Mouse (Mus musculus) testis, adult 2 months (tissue): ENCODE results near the gene Trim46. TPM values are rescaled to one million over a fixed set of nuclear protein-coding genes. Genes with fewer than 3 reads are reported as not detected.

ENCODE experiments used
- H3K27ac ChIP-seq: fragments of 200-500 bp; 2 replicates; pipeline ENCODE4 v1.5.1; 2012; ENCODE audit warnings: low read depth, low read length; ENCODE audit not compliant: control insufficient read depth, insufficient read depth
- H3K27me3 ChIP-seq: fragments of 200-500 bp; 2 replicates; pipeline ENCODE4 v1.6.1; 2012; ENCODE audit warnings: mild to moderate bottlenecking, low read length, moderate library complexity; ENCODE audit not compliant: control insufficient read depth, insufficient read depth
- H3K36me3 ChIP-seq: fragments of 200-500 bp; 2 replicates; pipeline ENCODE4 v1.6.1; 2012; ENCODE audit warnings: mild to moderate bottlenecking, low read length; ENCODE audit not compliant: control insufficient read depth, insufficient read depth
- H3K4me1 ChIP-seq: fragments of 200-500 bp; 2 replicates; pipeline ENCODE4 v1.6.1; 2012; ENCODE audit warnings: low read length; ENCODE audit not compliant: control insufficient read depth, insufficient read depth
- H3K4me3 ChIP-seq: fragments of 200-500 bp; 2 replicates; pipeline ENCODE4 v1.5.1; 2012; ENCODE audit warnings: low read depth, mild to moderate bottlenecking, low read length, moderate library complexity, mixed read lengths; ENCODE audit not compliant: control insufficient read depth
- CTCF ChIP-seq: fragments of 200-500 bp; IDR thresholded peaks from 2 replicates; pipeline ENCODE4 v1.5.1; 2012; ENCODE audit warnings: low read depth, mild to moderate bottlenecking, inconsistent platforms, low read length, moderate library complexity; ENCODE audit not compliant: control insufficient read depth, insufficient read depth, insufficient replicate concordance
- POLR2A ChIP-seq: fragments of 200-500 bp; IDR thresholded peaks from 2 replicates; pipeline ENCODE4 v1.6.1; 2012; ENCODE audit warnings: low read depth, mild to moderate bottlenecking, inconsistent platforms, low read length, moderate library complexity; ENCODE audit not compliant: control insufficient read depth
- polyA plus RNA-seq: library from polyadenylated mRNA; depleted of rRNA; stranded (reverse); fragments of >200 nt; gene quantifications from 2 replicates; pipeline ENCODE4 v1.2.3, GENCODE M21; 2012

Trim46 gene
- polyA plus RNA-seq, 1 experiment, result 27.9 TPM

GRCm38 (mm10) chr3:89242331-89242895, 3.7 kb downstream of the Trim46 start:
- Histone ChIP-seq H3K4me3 (no peak overlapping the region), H3K27ac (no peak overlapping the region), H3K4me1 (peaks cover 21% of the 10 kb centered on the region), H3K36me3 (no peaks in the 10 kb centered on the region), H3K27me3 (no peaks in the 10 kb centered on the region; the same call in 1 of the 2 replicates)
- no peak for TF ChIP-seq POLR2A
- peak; percentile 68 for TF ChIP-seq CTCF

- H3K4me1 ChIP-seq, result peaks cover 3% of the 10 kb centered on the region; the same call in 1 of the 2 replicates
- no peak overlapping the region for H3K27ac ChIP-seq
- no peak overlapping the region for H3K4me3 ChIP-seq
- TF ChIP-seq CTCF, result no peak
- no peak for TF ChIP-seq POLR2A
- H3K36me3 ChIP-seq, result no peaks in the 10 kb centered on the region
- no peaks in the 10 kb centered on the region for H3K27me3 ChIP-seq
Observed at GRCm38 (mm10) chr3:89238494-89238893, 7.6 kb downstream of the Trim46 start.

GRCm38 (mm10) chr3:89237682-89238081, 8.4 kb downstream of the Trim46 start:
- H3K4me3 ChIP-seq, result no peak overlapping the region
- H3K27me3 ChIP-seq, result no peaks in the 10 kb centered on the region
- H3K27ac ChIP-seq, result no peak overlapping the region
- no peaks in the 10 kb centered on the region for H3K4me1 ChIP-seq
- no peak for TF ChIP-seq CTCF
- TF ChIP-seq POLR2A, result no peak
- no peaks in the 10 kb centered on the region for H3K36me3 ChIP-seq

GRCm38 (mm10) chr3:89236516-89236915, 9.6 kb downstream of the Trim46 start:
- Histone ChIP-seq H3K27me3 (no peaks in the 10 kb centered on the region), H3K4me1 (no peaks in the 10 kb centered on the region), H3K27ac (no peak overlapping the region), H3K36me3 (no peaks in the 10 kb centered on the region), H3K4me3 (no peak overlapping the region)
- TF ChIP-seq CTCF (no peak), POLR2A (no peak)

- no peaks in the 10 kb centered on the region for H3K36me3 ChIP-seq
- H3K4me1 ChIP-seq, result peaks cover 3% of the 10 kb centered on the region
- H3K27ac ChIP-seq, result no peak overlapping the region
- TF ChIP-seq CTCF (no peak), POLR2A (no peak)
- no peaks in the 10 kb centered on the region for H3K27me3 ChIP-seq
- H3K4me3 ChIP-seq, result no peak overlapping the region
Observed at GRCm38 (mm10) chr3:89233562-89234110, 12.5 kb downstream of the Trim46 start.

GRCm38 (mm10) chr3:89232614-89233013, 13.5 kb downstream of the Trim46 start:
- Histone ChIP-seq H3K4me3 (no peak overlapping the region), H3K27me3 (no peaks in the 10 kb centered on the region), H3K36me3 (no peaks in the 10 kb centered on the region), H3K4me1 (peaks cover 6% of the 10 kb centered on the region), H3K27ac (no peak overlapping the region)
- TF ChIP-seq CTCF, result no peak

GRCm38 (mm10) chr3:89231772-89232275, 14.3 kb downstream of the Trim46 start:
- Histone ChIP-seq H3K27me3 (no peaks in the 10 kb centered on the region), H3K36me3 (no peaks in the 10 kb centered on the region), H3K4me1 (peaks cover 12% of the 10 kb centered on the region), H3K27ac (no peak overlapping the region), H3K4me3 (no peak overlapping the region)
- TF ChIP-seq CTCF (no peak), POLR2A (no peak)

- H3K4me1 ChIP-seq, result peaks cover 15% of the 10 kb centered on the region
- H3K36me3 ChIP-seq, result no peaks in the 10 kb centered on the region
- no peak overlapping the region for H3K4me3 ChIP-seq
- H3K27ac ChIP-seq, result no peak overlapping the region
- no peaks in the 10 kb centered on the region for H3K27me3 ChIP-seq
- no peak for TF ChIP-seq POLR2A
- TF ChIP-seq CTCF, result no peak
Observed at GRCm38 (mm10) chr3:89231345-89231744, 14.8 kb downstream of the Trim46 start.
